Comparison of ENCODE assay signal across 12 mouse cellular contexts in genomic region chr6:97828822-97829719, GRCm38 (mm10). TPM values are rescaled to one million over a fixed set of nuclear protein-coding genes. Genes with fewer than 3 reads are reported as not detected.
DNase-seq lines count a peak whose midpoint lies in the region; ATAC-seq and TF ChIP-seq lines count a peak whose summit lies in the region.
"Had no signal": no experiment of that assay in that cellular context is flagged by ENCODE, and none has a peak within 500 bp of the region (broad histone marks: within the 10 kb centered on the region; RNA-seq: fewer than 3 reads in every experiment).

No protein-coding gene starts in this region.

- H3K27me3 ChIP-seq in heart, embryonic 16.5 days (ENCODE audit: control insufficient read depth, insufficient read depth, low read length): no peaks in the 10 kb centered on the region
- H3K27me3 ChIP-seq in MEL (ENCODE audit: control insufficient read depth in 1 of 2, insufficient read depth in 2 of 2, low read length in 2 of 2): no peaks in the 10 kb centered on the region
- H3K27me3 ChIP-seq in limb, embryonic 14.5 days (ENCODE audit: control insufficient read depth, insufficient read depth, low read length): no peaks in the 10 kb centered on the region
- no peaks in the 10 kb centered on the region for H3K27me3 ChIP-seq in hindbrain, embryonic 12.5 days
- H3K27me3 ChIP-seq: limb, embryonic 15.5 days had no signal

- peaks cover 10% of the 10 kb centered on the region for H3K4me1 ChIP-seq in heart, embryonic 16.5 days (ENCODE audit: control insufficient read depth, insufficient read depth, low read length)
- H3K4me1 ChIP-seq in MEL (ENCODE audit: control insufficient read depth in 1 of 2, insufficient read depth in 2 of 2, low read length in 2 of 2): peaks cover 0 to 6% of the 10 kb centered on the region in 2 experiments; a peak in 2 of 4 replicates
- H3K4me1 ChIP-seq in limb, embryonic 14.5 days (ENCODE audit: control insufficient read depth, insufficient read depth, low read length): peaks cover 18% of the 10 kb centered on the region
- no peaks in the 10 kb centered on the region for H3K4me1 ChIP-seq in hindbrain, embryonic 12.5 days

- DNase-seq in heart, postnatal 4 days: no peak
- DNase-seq in 3T3-L1 (ENCODE audit: low read depth, low spot score) (peak; percentile 22), MEL (ENCODE audit: low read depth, low spot score) (peak; percentile 67)
- DNase-seq in limb, embryonic 14.5 days (ENCODE audit: low spot score): peak; percentile 18
- DNase-seq in cerebellum, postnatal 4 days (ENCODE audit: low spot score in 2 of 2): no peak
- DNase-seq: cerebellum, postnatal 25 days; kidney, postnatal 10 days; thymus, adult 18-20 months had no signal

- H3K36me3 ChIP-seq in heart, embryonic 16.5 days (ENCODE audit: control insufficient read depth, insufficient read depth): no peaks in the 10 kb centered on the region
- peaks cover 0 to 5% of the 10 kb centered on the region in 2 experiments; a peak in 2 of 4 replicates for H3K36me3 ChIP-seq in MEL (ENCODE audit: control insufficient read depth in 1 of 2, insufficient read depth in 2 of 2, low read length in 2 of 2)
- no peaks in the 10 kb centered on the region for H3K36me3 ChIP-seq in limb, embryonic 14.5 days (ENCODE audit: control insufficient read depth, insufficient read depth, low read length)
- no peaks in the 10 kb centered on the region for H3K36me3 ChIP-seq in hindbrain, embryonic 12.5 days
- H3K36me3 ChIP-seq: limb, embryonic 15.5 days had no signal

- no peak for TF ChIP-seq POLR2A in MEL (IDR thresholded peaks at IDR 0.05; ENCODE audit: control insufficient read depth in 1 of 2, insufficient read depth in 1 of 2, low read depth in 1 of 2, low read length in 2 of 2, poor library complexity in 1 of 2)
- TF ChIP-seq POLR2A in limb, embryonic 14.5 days (IDR thresholded peaks at IDR 0.05; ENCODE audit: borderline replicate concordance, extremely low read depth, insufficient read depth, insufficient read length): no peak

- 38% methylated on average over 13 of the region's 13 CpGs for WGBS in heart, embryonic 16.5 days
- WGBS in limb, embryonic 14.5 days: 42% methylated on average over 12 of the region's 13 CpGs
- 77% methylated on average over 13 of the region's 13 CpGs for WGBS in hindbrain, embryonic 12.5 days

- no peak overlapping the region for H3K27ac ChIP-seq in heart, embryonic 16.5 days (ENCODE audit: low read length)
- no peak overlapping the region for H3K27ac ChIP-seq in MEL (ENCODE audit: control insufficient read depth, low read depth, low read length)
- no peak overlapping the region for H3K27ac ChIP-seq in limb, embryonic 14.5 days (replicated peaks; ENCODE audit: low read depth, low read length)
- H3K27ac ChIP-seq in hindbrain, embryonic 12.5 days: no peak overlapping the region
- H3K27ac ChIP-seq: hindbrain, postnatal 0 days; limb, embryonic 15.5 days had no signal

- no peak overlapping the region for H3K9ac ChIP-seq in heart, embryonic 16.5 days (ENCODE audit: low read length)
- H3K9ac ChIP-seq in MEL (ENCODE audit: control insufficient read depth, low read depth, low read length, poor library complexity, severe bottlenecking): no peak overlapping the region
- H3K9ac ChIP-seq in limb, embryonic 14.5 days (ENCODE audit: low read depth, low read length, severe bottlenecking): no peak overlapping the region
- no peak overlapping the region for H3K9ac ChIP-seq in hindbrain, embryonic 12.5 days
- H3K9ac ChIP-seq: limb, embryonic 15.5 days had no signal

- H3K79me2 ChIP-seq in MEL (ENCODE audit: control insufficient read depth, insufficient read depth, low read length, poor library complexity): no peaks in the 10 kb centered on the region

- no peak for TF ChIP-seq CTCF in MEL (IDR thresholded peaks at IDR 0.05 in 2 of 3, conservative IDR thresholded peaks at IDR 0.05 in 1 of 3; ENCODE audit: control insufficient read depth in 1 of 3, insufficient read depth in 1 of 3, low read depth in 2 of 3, low read length in 3 of 3, poor library complexity in 1 of 3, severe bottlenecking in 1 of 3)

- peak in 1 of 2 experiments; percentile 38; a peak in 1 of 4 replicates for TF ChIP-seq EP300 in MEL (IDR thresholded peaks at IDR 0.05; ENCODE audit: low read depth in 1 of 2, low read length in 2 of 2)

- TF ChIP-seq RAD21 in MEL (IDR thresholded peaks at IDR 0.05; ENCODE audit: low read depth, low read length): no peak

- H3K4me3 ChIP-seq in heart, embryonic 16.5 days (ENCODE audit: low read length): no peak overlapping the region
- H3K4me3 ChIP-seq in MEL (ENCODE audit: control insufficient read depth in 1 of 2, insufficient read depth in 1 of 2, low read depth in 2 of 2, low read length in 2 of 2): no peak overlapping the region
- H3K4me3 ChIP-seq in limb, embryonic 14.5 days (replicated peaks; ENCODE audit: low read length): no peak overlapping the region
- H3K4me3 ChIP-seq in hindbrain, embryonic 12.5 days: no peak overlapping the region
- H3K4me3 ChIP-seq: limb, embryonic 15.5 days had no signal

- no peak overlapping the region; the same call in 1 of the 2 replicates for H3K4me2 ChIP-seq in heart, embryonic 16.5 days (ENCODE audit: low read depth, low read length)
- no peak overlapping the region for H3K4me2 ChIP-seq in limb, embryonic 14.5 days (replicated peaks; ENCODE audit: low read depth, low read length, severe bottlenecking)
- H3K4me2 ChIP-seq in hindbrain, embryonic 12.5 days (replicated peaks): no peak overlapping the region
- H3K4me2 ChIP-seq: limb, embryonic 15.5 days had no signal

- peak; percentile 75 for ATAC-seq in heart, embryonic 16.5 days (replicated peaks; ENCODE audit: extremely low read depth, insufficient read depth, low FRiP score)
- ATAC-seq in limb, embryonic 14.5 days (ENCODE audit: low FRiP score, low read depth): peak; percentile 47; the same call in 1 of the 2 replicates
- no peak for ATAC-seq in hindbrain, embryonic 12.5 days (ENCODE audit: low FRiP score)
- ATAC-seq: hindbrain, postnatal 0 days had no signal

- no peaks in the 10 kb centered on the region for H3K9me3 ChIP-seq in heart, embryonic 16.5 days (replicated peaks; ENCODE audit: control insufficient read depth, low read length)
- no peaks in the 10 kb centered on the region for H3K9me3 ChIP-seq in MEL (replicated peaks; ENCODE audit: insufficient read depth, low read length)
- H3K9me3 ChIP-seq in limb, embryonic 14.5 days (ENCODE audit: control insufficient read depth, low read length): no peaks in the 10 kb centered on the region
- H3K9me3 ChIP-seq in hindbrain, embryonic 12.5 days (replicated peaks): no peaks in the 10 kb centered on the region
- H3K9me3 ChIP-seq: limb, embryonic 15.5 days had no signal

TF ChIP-seq in MEL, 35 proteins besides CTCF, POLR2A, EP300 and RAD21:
- no peak for TF ChIP-seq MYB (IDR thresholded peaks at IDR 0.05; ENCODE audit: low read depth, low read length)
- peak; percentile 64; the same call in 1 of the 2 replicates for TF ChIP-seq MAFK (IDR thresholded peaks at IDR 0.05; ENCODE audit: borderline replicate concordance, low read depth, low read length)
- peak; percentile 92 for TF ChIP-seq ETS1 (IDR thresholded peaks at IDR 0.05; ENCODE audit: low read depth, low read length)
- TF ChIP-seq POLR2AphosphoS2 (IDR thresholded peaks at IDR 0.05; ENCODE audit: low read length): no peak
- TF ChIP-seq RCOR1 (IDR thresholded peaks at IDR 0.05; ENCODE audit: low read depth, low read length): peak; percentile 55; the same call in 1 of the 2 replicates

RNA-seq across cellular contexts. Expression of gene Mitf, which starts 22.2 kb away (rescaled TPM):
- 19.6 and 22.0 TPM in 2 replicates for polyA plus RNA-seq in heart, embryonic 16.5 days (2015; fragmentation: Nextera tagmentation; extraction: Ambion mirVana)
- 10 to 100 TPM; 43.5 to 50.1 TPM for total RNA-seq in heart, postnatal 4 days (2021)
- 2.1 TPM in 2 replicates for total RNA-seq in MEL (2012; rRNA removed)
- 1 to 10 TPM in 1 of 2 experiments, not detected in 1; 1.8 TPM for polyA plus RNA-seq in MEL (2012; ENCODE audit: insufficient read depth in 1 of 2, insufficient read length in 2 of 2, low read depth in 1 of 2, low replicate concordance in 2 of 2, missing spikeins in 1 of 2)
- polyA plus RNA-seq in limb, embryonic 14.5 days (2012; rRNA removed): 3.6 and 4.1 TPM in 2 replicates
- 2.4 and 2.9 TPM in 2 replicates for polyA plus RNA-seq in limb, embryonic 14.5 days (2014; fragmentation: Nextera tagmentation; extraction: Ambion mirVana)
- 1.6 and 2.0 TPM in 2 replicates for polyA plus RNA-seq in hindbrain, embryonic 12.5 days (2016; fragmentation: Nextera tagmentation; extraction: Ambion mirVana)

Comparison
In these comparisons a context has a peak if more than half of its experiments do, and no peak if none do; other contexts are left out.
1. DNase-seq: peak in 3T3-L1 (single experiment), MEL (single experiment) and limb, embryonic 14.5 days (single experiment); none in heart, postnatal 4 days (single experiment) and cerebellum, postnatal 4 days (0 of 2).